Mouse (Mus musculus) CH12.LX (cell line): ENCODE data around the gene S1pr4.

Source experiments
- CTCF ChIP-seq, 2 experiments: IDR thresholded peaks in 1 of 2; conservative IDR thresholded peaks in 1 of 2; 2 replicates each; pipeline ENCODE4 v1.5.1; 2011 to 2012; ENCODE audit warnings: low read depth in 2 of 2, low read length in 2 of 2, improper control_type of control experiment in 1 of 2, inconsistent platforms in 1 of 2, mild to moderate bottlenecking in 1 of 2, moderate library complexity in 1 of 2
- EP300 ChIP-seq: IDR thresholded peaks from 2 replicates; pipeline ENCODE4 v1.6.1; 2011; ENCODE audit warnings: low read length, improper control_type of control experiment
- ETS1 ChIP-seq: conservative IDR thresholded peaks from 2 replicates; pipeline ENCODE4 v1.6.1; 2012; ENCODE audit warnings: low read depth, mild to moderate bottlenecking, inconsistent platforms, low read length, improper control_type of control experiment, moderate library complexity
- HCFC1 ChIP-seq: IDR thresholded peaks from 2 replicates; pipeline ENCODE4 v1.6.1; 2012; ENCODE audit warnings: low read depth, mild to moderate bottlenecking, inconsistent platforms, low read length, improper control_type of control experiment
- MEF2A ChIP-seq: IDR thresholded peaks from 2 replicates; pipeline ENCODE4 v1.6.1; 2014; ENCODE audit warnings: low read depth, mild to moderate bottlenecking, inconsistent platforms, low read length, improper control_type of control experiment, borderline replicate concordance
- NELFE ChIP-seq: IDR thresholded peaks from 2 replicates; pipeline ENCODE4 v1.6.1; 2011; ENCODE audit warnings: low read depth, low read length, improper control_type of control experiment
- POLR2A ChIP-seq: IDR thresholded peaks from 2 replicates; pipeline ENCODE4 v1.6.1; 2011; ENCODE audit warnings: low read depth, mild to moderate bottlenecking, improper control_type of control experiment, low read length
- TCF12 ChIP-seq: IDR thresholded peaks from 2 replicates; pipeline ENCODE4 v1.6.1; 2014; ENCODE audit warnings: low read depth, mild to moderate bottlenecking, inconsistent platforms, low read length, improper control_type of control experiment
- UBTF ChIP-seq: IDR thresholded peaks from 2 replicates; pipeline ENCODE4 v1.6.1; 2012; ENCODE audit warnings: low read depth, mild to moderate bottlenecking, inconsistent platforms, low read length, improper control_type of control experiment, moderate library complexity
- ZC3H11A ChIP-seq: IDR thresholded peaks from 2 replicates; pipeline ENCODE4 v1.6.1; 2012; ENCODE audit warnings: low read depth, mild to moderate bottlenecking, inconsistent platforms, low read length, improper control_type of control experiment

DNA sequence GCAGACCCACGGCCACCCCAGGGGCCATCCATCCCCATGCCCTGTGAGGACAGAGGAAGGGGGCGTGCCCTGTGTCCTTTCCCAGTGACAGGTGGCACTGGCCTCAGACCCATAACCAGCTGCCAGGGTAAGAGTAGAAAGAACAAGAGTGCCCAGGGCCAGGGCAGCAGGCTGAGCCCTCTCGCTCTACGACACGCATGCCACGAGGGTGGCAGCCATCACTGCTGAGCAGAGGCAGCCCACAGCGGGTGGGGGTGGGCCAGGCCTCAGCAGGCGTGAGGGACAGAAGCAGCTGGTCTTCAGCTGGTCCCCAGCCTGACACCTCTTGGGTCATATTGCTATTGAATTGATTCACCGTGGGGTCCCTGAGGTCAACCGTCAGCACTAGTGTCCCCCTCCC, 13.4 kb downstream of the S1pr4 start:
- TF ChIP-seq HCFC1 (no peak), UBTF (no peak), ETS1 (no peak), CTCF (conservative IDR thresholded peaks at IDR 0.05 in 1 of 2, IDR thresholded peaks at IDR 0.05 in 1 of 2; ENCODE audit: low read depth in 2 of 2, low read length in 2 of 2) (no peak), NELFE (no peak), ZC3H11A (no peak), TCF12 (no peak), POLR2A (no peak), MEF2A (no peak), EP300 (no peak)
